Comparison of ENCODE assay signal across 22 mouse cellular contexts in the genomic region with DNA sequence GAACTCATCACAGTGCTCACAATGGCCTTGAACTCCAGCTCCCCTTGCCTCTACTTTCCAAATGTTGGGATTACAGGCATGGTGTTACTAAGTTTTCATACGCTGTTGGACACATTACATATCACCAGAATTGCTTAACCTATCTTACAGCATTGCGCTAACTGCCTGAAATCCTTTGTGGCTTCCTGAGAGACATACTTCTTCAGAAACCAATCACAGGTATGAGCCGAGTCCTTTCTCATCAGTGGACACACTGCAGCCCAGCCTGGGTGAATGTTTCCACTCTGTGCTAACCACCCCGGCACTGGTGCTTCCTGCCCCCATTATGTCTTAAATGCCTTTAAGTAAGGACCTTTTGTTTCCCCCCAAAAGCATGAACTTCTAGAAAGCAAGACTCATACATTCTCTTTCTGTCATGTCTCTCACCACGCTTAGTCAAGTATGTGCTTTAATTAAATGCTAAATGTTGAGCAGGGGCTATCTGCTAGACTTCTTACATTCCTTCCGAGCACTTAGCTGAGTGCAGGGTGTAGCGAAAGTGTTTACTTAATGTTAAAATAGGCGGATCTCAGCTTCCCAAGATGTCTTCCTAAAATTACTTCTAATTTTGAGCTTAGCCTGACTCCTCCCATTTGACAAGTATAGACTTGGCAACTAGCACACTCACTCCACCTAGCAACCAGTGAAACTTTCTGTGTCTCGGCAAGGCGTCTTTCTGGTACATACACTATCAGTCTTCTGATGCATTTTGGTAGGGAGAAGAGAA. TPM values are rescaled to one million over a fixed set of nuclear protein-coding genes. Genes with fewer than 3 reads are reported as not detected.
A peak's percentile ranks its signal among the peaks of the same experiment; 100 is the strongest.
DNase-seq lines count a peak whose midpoint lies in the region; ATAC-seq and TF ChIP-seq lines count a peak whose summit lies in the region.
"Had no signal": no experiment of that assay in that cellular context is flagged by ENCODE, and none has a peak within 500 bp of the region (broad histone marks: within the 10 kb centered on the region; RNA-seq: fewer than 3 reads in every experiment).

No protein-coding gene starts in this region.

- H3K36me3 ChIP-seq in lung, embryonic 14.5 days (ENCODE audit: insufficient read depth), result no peaks in the 10 kb centered on the region
- H3K36me3 ChIP-seq: hindbrain, embryonic 12.5 days; limb, embryonic 15.5 days; neural tube, embryonic 15.5 days had no signal

- no peak for TF ChIP-seq CTCF in lung, embryonic 14.5 days (IDR thresholded peaks at IDR 0.05; ENCODE audit: low read depth)

- ATAC-seq in frontal cortex, adult (ENCODE audit: low TSS enrichment), result peak; percentile 78
- peak; percentile 19; the same call in 1 of the 2 replicates for ATAC-seq in lung, embryonic 14.5 days (ENCODE audit: insufficient read depth)
- ATAC-seq in megakaryocyte progenitor cell, adult 5-6 weeks (replicated peaks; ENCODE audit: poor library complexity), result peak; percentile 70

- no peak overlapping the region for H3K9ac ChIP-seq in lung, embryonic 14.5 days
- H3K9ac ChIP-seq: hindbrain, embryonic 12.5 days; limb, embryonic 15.5 days; neural tube, embryonic 15.5 days had no signal

- DNase-seq in frontal cortex, postnatal 36 days (ENCODE audit: low spot score in 2 of 2), result no peak
- DNase-seq in lung, embryonic 14.5 days, result peak; percentile 66
- DNase-seq in lung, postnatal 4 days, result no peak
- DNase-seq in R1 (ENCODE audit: low read depth, low spot score), result peak; percentile 10
- no peak for DNase-seq in ovary, adult 18-20 months (ENCODE audit: low spot score)
- DNase-seq in layer of hippocampus, postnatal 14 days (ENCODE audit: low spot score in 2 of 2), result no peak
- DNase-seq: adrenal gland, postnatal 25 days; cerebellum, adult 11 months; kidney, adult 11 months; right cerebral cortex, adult 18-20 months had no signal

- 46% methylated on average over 10 of the region's 10 CpGs for WGBS in lung, embryonic 14.5 days

- peak overlapping the region; percentile 19; the same call in 1 of the 2 replicates for H3K4me2 ChIP-seq in lung, embryonic 14.5 days
- H3K4me2 ChIP-seq: hindbrain, embryonic 12.5 days; limb, embryonic 15.5 days; neural tube, embryonic 15.5 days had no signal

- no peaks in the 10 kb centered on the region for H3K27me3 ChIP-seq in lung, embryonic 14.5 days (ENCODE audit: insufficient read depth, low read length)
- H3K27me3 ChIP-seq: hindbrain, embryonic 12.5 days; limb, embryonic 15.5 days; neural tube, embryonic 15.5 days had no signal

- H3K4me3 ChIP-seq in lung, embryonic 14.5 days (ENCODE audit: low read depth, low read length), result no peak overlapping the region
- H3K4me3 ChIP-seq: hindbrain, embryonic 12.5 days; limb, embryonic 15.5 days; neural tube, embryonic 15.5 days had no signal

- peak overlapping the region; percentile 3; the same call in 1 of the 2 replicates for H3K27ac ChIP-seq in lung, embryonic 14.5 days (ENCODE audit: low read depth)
- H3K27ac ChIP-seq: hindbrain, embryonic 12.5 days; limb, embryonic 15.5 days; macrophage; neural tube, embryonic 15.5 days had no signal

- H3K9me3 ChIP-seq in lung, embryonic 14.5 days (ENCODE audit: low read depth, low read length), result no peaks in the 10 kb centered on the region
- H3K9me3 ChIP-seq: hindbrain, embryonic 12.5 days; limb, embryonic 15.5 days; neural tube, embryonic 15.5 days had no signal

- H3K4me1 ChIP-seq in lung, embryonic 14.5 days (ENCODE audit: insufficient read depth), result 0 out of 2 replicates have a peak, but pooled peaks cover 10% of the 10 kb centered on the region

RNA-seq across cellular contexts. Expression of a gene that starts 34.5 kb away (rescaled TPM):
- polyA plus RNA-seq in lung, embryonic 14.5 days (2014; fragmentation: Nextera tagmentation; extraction: Ambion mirVana), result 0.33 TPM in 1 of 2 replicates, not detected in the other
- not detected in 2 replicates for total RNA-seq in megakaryocyte progenitor cell, adult 5-6 weeks (2015)
- total RNA-seq in megakaryocyte progenitor cell, adult 5-6 weeks (2017), result not detected in 2 replicates
- total RNA-seq in layer of hippocampus, postnatal 14 days (2021), result not detected
- total RNA-seq: adrenal gland, postnatal 25 days; ES-E14 had no signal
- polyA plus RNA-seq: C2C12; frontal cortex, adult 2 months; gonadal fat pad, adult 2 months; hindbrain, embryonic 12.5 days; large intestine, adult 2 months; limb, embryonic 15.5 days; macrophage; neural tube, embryonic 15.5 days; spleen, adult 2 months had no signal

Comparison
In these comparisons a context has a peak if more than half of its experiments do, and no peak if none do; other contexts are left out.
1. DNase-seq: peak in lung, embryonic 14.5 days (single experiment) and R1 (single experiment); none in frontal cortex, postnatal 36 days (0 of 2), lung, postnatal 4 days (0 of 2), ovary, adult 18-20 months (single experiment) and layer of hippocampus, postnatal 14 days (0 of 2).
2. ATAC-seq: peak in every context shown above with its lines; median percentile 78 in frontal cortex, adult; 70 in megakaryocyte progenitor cell, adult 5-6 weeks; 19 in lung, embryonic 14.5 days.